Mouse (Mus musculus): ENCODE measurements around the gene Adss.

Adss gene

DNA sequence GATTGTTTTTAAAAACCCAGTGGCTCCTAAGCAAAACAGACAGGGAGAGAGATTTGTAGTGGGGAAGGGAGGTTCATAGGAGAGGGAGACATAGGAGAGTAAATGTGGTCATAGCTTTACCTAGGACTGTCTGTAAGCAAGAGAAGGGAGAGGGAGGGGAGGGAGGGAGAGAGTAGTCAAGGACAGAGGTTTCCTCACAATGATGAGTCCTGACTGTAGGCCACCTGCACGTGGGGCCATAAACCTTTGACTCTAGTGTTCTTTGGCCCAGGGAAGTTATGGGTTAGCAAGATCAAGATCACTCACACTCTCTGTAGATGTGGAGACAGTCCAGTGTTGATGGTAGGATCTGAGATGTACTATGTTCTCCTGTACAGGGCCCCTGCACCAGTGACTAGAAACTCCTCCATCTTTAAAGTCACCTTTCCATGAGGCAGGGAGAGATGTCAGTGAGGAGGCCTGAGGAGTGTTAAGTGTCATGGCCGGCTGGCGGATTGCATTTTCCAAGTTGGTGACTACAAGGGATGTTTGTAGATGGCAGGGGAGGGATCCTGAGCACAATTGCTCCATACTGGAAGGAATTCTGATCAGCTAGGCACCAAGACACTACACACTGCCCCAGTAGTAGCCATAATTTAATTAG is 68.3 kb downstream of the Adss start:
- no peak for DNase-seq (ENCODE audit: low spot score)

DNA sequence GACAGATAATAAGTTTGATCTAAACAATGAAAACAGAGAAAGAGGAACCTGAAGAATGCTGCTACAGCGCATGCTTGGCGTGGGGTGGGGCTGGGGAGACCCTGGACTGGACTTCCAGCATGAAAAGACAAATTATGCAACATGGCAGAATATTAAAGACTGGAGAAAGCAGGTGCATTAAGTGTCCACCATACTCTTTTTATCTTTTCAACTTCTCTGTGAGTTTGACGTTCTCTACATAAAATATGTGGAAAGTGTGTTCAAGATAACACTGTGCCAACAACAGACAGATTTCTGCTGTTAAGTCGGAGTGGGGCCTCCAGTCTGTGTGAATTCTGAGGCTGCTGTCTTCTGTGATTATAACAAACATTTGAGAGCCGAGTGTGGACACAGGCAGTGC is 69.4 kb downstream of the Adss start:
- no peak for DNase-seq (ENCODE audit: low spot score)

DNA sequence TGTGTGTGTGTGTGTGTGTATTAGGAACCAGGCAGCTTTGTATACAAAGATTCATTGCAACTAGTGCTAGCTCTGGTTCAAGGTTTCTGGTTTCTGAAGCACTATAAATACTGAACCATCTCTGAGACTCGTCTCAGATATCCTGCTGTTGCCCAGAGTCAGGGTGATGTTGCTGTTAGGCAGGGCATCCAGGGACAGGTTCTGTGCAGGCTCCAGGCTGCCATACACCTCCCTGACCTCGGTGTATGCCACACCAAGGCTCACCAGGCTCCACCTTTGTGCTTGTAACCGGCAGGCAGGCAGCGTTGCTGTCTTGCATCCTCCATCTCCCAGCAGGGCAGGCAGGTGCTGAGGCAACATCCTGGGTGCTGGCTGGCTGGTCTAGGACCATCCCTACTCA is 72.5 kb downstream of the Adss start:
- DNase-seq (ENCODE audit: low spot score) = no peak

DNA sequence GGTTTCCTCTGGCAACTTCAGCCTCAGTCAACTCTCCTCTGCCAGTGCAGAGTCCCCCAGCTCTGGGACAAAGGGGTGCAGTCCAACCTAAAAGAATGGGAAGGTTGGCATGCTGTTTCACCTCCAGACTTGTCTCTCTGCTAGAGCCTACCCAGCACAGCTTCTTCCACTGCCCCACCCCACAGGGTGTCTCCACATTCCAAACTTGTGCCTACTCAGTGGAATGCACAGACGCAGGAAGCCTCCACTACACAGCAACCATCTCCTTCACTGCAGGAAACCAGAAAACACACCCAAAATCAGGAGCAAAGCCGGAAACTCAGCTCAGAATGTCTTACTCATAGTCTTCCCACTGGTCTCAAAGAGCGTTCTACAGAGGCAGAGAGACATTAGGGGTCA is 77.3 kb downstream of the Adss start:
- DNase-seq (ENCODE audit: low spot score) = no peak

DNA sequence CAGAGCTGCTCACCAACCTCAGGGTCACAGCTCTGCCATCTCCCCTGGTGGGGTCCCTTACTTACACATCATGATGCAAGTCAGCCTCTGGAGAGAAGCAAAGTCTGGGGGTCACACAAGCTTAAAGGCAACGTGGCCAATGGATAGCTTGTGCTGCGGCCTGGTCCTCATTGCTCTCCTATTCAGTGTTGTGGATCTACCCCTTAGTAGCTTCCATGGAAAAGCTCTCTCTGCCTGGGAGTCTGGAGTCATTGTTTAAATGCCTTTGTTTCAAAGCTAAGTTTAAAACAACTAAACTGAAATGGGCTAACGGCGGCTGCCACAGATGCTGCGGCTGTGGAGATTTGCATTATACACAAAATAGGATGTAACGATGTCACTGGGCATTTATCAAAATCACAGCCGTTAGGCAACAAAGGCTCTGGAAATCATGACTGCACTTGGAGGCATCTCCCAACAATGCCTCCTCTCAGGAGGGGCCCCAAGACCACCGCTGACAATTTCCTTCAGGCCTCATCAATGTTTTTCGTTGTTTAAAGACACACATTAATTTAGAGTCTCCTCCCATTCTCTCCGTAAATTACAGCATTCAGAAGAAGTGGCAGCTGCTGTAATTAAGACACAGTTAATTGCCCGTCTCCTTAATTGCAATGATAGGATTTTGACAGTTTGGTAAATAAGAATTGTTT is 77.8 kb downstream of the Adss start:
- DNase-seq (ENCODE audit: low spot score) = no peak

DNA sequence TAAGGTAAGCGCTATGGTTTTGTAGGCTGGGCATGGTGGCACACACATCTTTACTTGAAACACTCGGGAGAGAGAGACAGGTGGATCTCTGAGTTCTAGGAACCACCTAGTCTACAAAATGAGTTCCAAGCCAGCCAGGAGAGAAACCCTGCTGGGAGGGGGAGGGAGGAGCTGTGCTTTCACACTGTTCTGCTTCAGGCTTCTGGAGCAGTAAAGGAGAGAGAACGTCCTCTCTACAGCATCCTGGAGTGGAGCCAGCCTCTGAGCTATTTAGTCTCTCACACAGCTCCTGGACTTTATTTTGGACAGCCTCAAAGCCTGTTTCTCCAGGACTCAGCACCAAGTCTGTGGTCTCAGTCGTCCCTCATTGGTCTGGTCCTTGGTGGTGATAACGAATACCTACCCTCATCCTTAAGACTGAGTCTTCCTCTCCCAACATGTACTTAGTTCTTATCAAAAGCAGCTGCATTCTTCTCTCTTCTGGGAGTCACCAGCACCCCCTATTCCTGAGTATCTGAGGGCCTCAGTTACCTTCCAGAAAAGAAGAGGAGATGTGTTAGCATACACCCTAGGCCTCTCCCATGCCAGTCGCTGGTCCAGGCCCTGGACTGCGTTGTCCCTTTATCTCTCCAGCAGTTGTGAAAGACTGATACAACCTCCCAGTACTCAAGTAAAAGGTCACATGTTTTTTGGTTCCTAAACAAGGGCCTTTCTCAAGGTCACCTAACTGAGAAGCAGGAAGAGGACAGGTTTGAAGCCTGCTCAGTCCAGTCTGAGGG is 79.1 kb downstream of the Adss start:
- DNase-seq (ENCODE audit: low spot score) = no peak

DNA sequence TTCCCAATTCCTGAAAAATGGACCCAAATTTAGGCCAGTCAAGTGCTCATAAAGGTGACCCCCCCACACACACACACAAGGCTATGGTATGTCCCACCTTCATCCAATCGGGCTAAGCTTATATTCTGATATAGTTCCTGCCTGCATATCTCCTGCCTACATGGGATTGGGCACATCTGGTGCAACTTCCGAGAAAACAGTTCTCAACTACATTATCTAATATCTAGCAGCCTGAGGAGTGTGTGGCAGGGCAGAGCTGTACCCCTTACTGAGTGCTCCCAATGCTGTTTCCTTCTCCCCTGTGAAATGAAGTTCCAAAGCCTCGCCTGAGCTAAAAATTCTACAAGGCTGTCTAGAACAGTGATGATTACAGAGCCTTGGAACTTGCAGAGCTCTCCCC is 79.9 kb downstream of the Adss start:
- DNase-seq (ENCODE audit: low spot score) = no peak

DNA sequence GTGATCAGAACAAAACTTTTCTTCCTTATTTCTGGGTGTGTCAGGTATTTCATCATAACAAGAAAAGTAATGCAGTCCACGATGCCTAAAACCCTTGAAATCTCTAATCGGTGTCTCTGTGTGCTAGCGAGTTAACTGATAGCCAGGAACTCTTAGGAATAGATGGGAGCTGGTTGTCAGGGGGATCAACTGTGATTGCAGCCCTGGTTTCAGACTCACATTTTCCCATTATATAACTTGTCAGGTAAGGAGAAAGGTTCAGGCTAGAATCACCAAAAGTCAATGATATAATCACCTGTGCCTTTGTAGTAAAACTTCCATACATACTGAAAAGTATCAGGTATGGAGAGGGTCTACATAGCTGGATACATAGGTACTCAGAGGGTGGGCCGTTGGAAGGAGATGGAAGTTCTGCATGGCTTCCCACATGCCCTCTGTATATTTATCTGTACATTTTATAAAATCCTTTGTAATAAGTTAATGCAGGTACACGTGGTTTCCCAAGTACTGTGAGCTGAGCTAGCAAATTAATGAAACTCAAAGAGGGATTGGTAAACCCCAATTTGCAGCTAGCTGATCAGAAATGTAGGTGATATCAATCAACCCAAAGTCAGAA is 81.8 kb downstream of the Adss start:
- DNase-seq (ENCODE audit: low spot score) = no peak

DNA sequence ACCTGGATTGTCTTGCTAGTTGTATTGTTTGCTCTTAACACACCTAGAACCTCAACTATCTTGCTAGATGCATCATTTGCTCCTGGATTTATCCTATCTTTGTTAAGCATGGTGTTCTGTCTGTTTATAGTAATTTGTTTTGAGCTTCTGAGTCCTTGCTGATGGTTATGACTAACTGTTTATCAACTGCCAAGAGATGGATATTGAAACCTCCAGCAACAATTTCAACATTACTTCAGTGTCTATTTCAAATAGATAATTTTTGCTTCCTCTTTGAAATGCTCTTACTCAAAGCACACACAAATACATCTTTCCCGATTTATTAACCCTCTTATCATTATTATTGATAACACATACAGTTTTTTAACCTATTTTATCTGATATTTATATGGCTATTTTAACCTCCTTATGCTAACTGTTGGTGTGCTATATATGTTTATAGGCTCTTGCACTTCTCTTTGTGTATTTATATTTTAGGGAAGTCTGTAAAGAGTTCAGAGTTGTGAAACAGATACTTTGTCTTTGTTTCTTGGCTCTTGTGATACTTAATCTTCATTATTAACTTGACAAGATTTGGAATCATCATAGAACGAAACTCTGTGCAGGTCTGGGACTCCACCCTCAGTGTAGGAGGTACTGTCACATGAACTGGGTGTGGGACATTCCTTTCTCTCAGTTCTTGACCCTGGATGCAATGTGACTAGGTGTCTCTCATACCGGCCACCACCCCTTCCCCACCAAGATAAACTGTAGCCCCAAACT is 82.5 kb downstream of the Adss start:
- no peak for DNase-seq (ENCODE audit: low spot score)

Data from embryo, embryonic 10.5 days (tissue).